Mouse (Mus musculus): Measurements from ENCODE around the gene Tacc3.

GRCm38 (mm10) chr5:33723641-33724465, 65.9 kb downstream of the Tacc3 start:
- no peak for TF ChIP-seq CTCF (IDR thresholded peaks at IDR 0.05)
- no peak for TF ChIP-seq EP300 (IDR thresholded peaks at IDR 0.05; ENCODE audit: insufficient read depth, low read depth, low read length)

Data from heart, adult 2 months (tissue).